Mouse (Mus musculus): ENCODE results near the gene Cdx2.

DNA sequence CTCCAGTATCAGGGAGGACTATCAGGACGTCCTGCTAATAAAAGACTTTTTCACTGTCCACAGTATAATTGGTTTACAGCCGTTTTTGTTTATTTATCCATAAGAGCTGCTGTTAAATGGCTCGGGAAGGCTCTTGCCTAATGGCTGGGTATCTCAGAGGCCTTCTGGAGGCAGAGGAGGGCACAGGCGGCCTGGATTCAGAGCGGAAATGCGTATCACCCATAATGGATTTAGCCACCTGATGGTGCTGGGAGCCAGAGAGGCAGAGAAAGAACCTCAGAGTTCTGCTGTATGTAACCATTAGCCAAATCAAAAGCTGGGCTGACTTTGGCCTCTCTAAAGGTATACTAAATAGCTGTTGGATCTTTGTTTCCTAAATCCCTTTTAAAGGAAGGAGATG, 39.6 kb downstream of the Cdx2 start:
- no peak for TF ChIP-seq CTCF (IDR thresholded peaks at IDR 0.05; ENCODE audit: low read depth, low read length)
- TF ChIP-seq EP300 (IDR thresholded peaks at IDR 0.05; ENCODE audit: insufficient read depth, low read depth, low read length), result no peak
